ENCODE assay signal across 8 mouse cellular contexts in genomic region chr19:10341152-10341551, GRCm38 (mm10). TPM values are rescaled to one million over a fixed set of nuclear protein-coding genes. Genes with fewer than 3 reads are reported as not detected.
DNase-seq lines count a peak whose midpoint lies in the region; ATAC-seq and TF ChIP-seq lines count a peak whose summit lies in the region.

No protein-coding gene starts in this region.

- no peak overlapping the region for H3K4me3 ChIP-seq in intestine, embryonic 14.5 days (ENCODE audit: low read depth, low read length)
- H3K4me3 ChIP-seq in intestine, embryonic 16.5 days (ENCODE audit: low read length), result no peak overlapping the region
- H3K4me3 ChIP-seq in left cerebral cortex, adult 2 months, result no peak overlapping the region
- H3K4me3 ChIP-seq in midbrain, embryonic 16.5 days (ENCODE audit: low read depth, low read length), result no peak overlapping the region

- peak; percentile 88 for DNase-seq in intestine, embryonic 14.5 days (ENCODE audit: low spot score)
- peak; percentile 10 for DNase-seq in MEL-GATA-1-ER (ENCODE audit: extremely low read depth, low read depth)
- DNase-seq in cerebellum, postnatal 25 days, result peak; percentile 68 to 81
- peak; percentile 40 to 54 for DNase-seq in gastrocnemius, postnatal 4 days (ENCODE audit: low spot score in 2 of 2)
- peak; percentile 50 to 73 for DNase-seq in left cerebral cortex, adult 2 months (ENCODE audit: extremely low spot score in 1 of 2, low spot score in 2 of 2)
- DNase-seq in yolk sac, embryonic 10.5 days (ENCODE audit: low spot score), result peak; percentile 15

- peak; percentile 91 for TF ChIP-seq CTCF in left cerebral cortex, adult 2 months (IDR thresholded peaks at IDR 0.05)

- no peak overlapping the region for H3K4me2 ChIP-seq in intestine, embryonic 14.5 days (ENCODE audit: low read length)
- no peak overlapping the region for H3K4me2 ChIP-seq in intestine, embryonic 16.5 days (ENCODE audit: low read depth, low read length)
- no peak overlapping the region for H3K4me2 ChIP-seq in midbrain, embryonic 16.5 days (ENCODE audit: low read length)

- no peak overlapping the region for H3K9ac ChIP-seq in intestine, embryonic 14.5 days (ENCODE audit: low read length)
- H3K9ac ChIP-seq in intestine, embryonic 16.5 days (ENCODE audit: low read depth, low read length), result no peak overlapping the region
- H3K9ac ChIP-seq in midbrain, embryonic 16.5 days (ENCODE audit: low read depth, low read length), result no peak overlapping the region

- H3K36me3 ChIP-seq in intestine, embryonic 14.5 days (ENCODE audit: control insufficient read depth, insufficient read depth, low read length), result no peaks in the 10 kb centered on the region
- H3K36me3 ChIP-seq in intestine, embryonic 16.5 days (ENCODE audit: control insufficient read depth, insufficient read depth, low read length), result no peaks in the 10 kb centered on the region
- no peaks in the 10 kb centered on the region for H3K36me3 ChIP-seq in midbrain, embryonic 16.5 days (ENCODE audit: control insufficient read depth, insufficient read depth, low read length)

- no peaks in the 10 kb centered on the region for H3K4me1 ChIP-seq in intestine, embryonic 14.5 days (replicated peaks; ENCODE audit: control insufficient read depth, insufficient read depth, low read length)
- H3K4me1 ChIP-seq in intestine, embryonic 16.5 days (ENCODE audit: control insufficient read depth, insufficient read depth, low read length), result peaks cover 7% of the 10 kb centered on the region; the same call in 1 of the 2 replicates
- peaks cover 26% of the 10 kb centered on the region for H3K4me1 ChIP-seq in midbrain, embryonic 16.5 days (ENCODE audit: control insufficient read depth, insufficient read depth, low read length)

- no peak overlapping the region for H3K27ac ChIP-seq in intestine, embryonic 14.5 days (ENCODE audit: low read depth)
- no peak overlapping the region for H3K27ac ChIP-seq in intestine, embryonic 16.5 days (ENCODE audit: low read length)
- H3K27ac ChIP-seq in left cerebral cortex, adult 2 months, result no peak overlapping the region
- peak overlapping the region; percentile 71; the same call in 1 of the 2 replicates for H3K27ac ChIP-seq in midbrain, embryonic 16.5 days (ENCODE audit: low read length)

- ATAC-seq in intestine, embryonic 14.5 days (replicated peaks; ENCODE audit: low FRiP score, low TSS enrichment, low read depth), result no peak
- no peak for ATAC-seq in intestine, embryonic 16.5 days
- ATAC-seq in midbrain, embryonic 16.5 days, result 0 out of 2 replicates have a peak, but pooled peaks have one; percentile 15

- H3K27me3 ChIP-seq in intestine, embryonic 14.5 days (replicated peaks; ENCODE audit: control insufficient read depth, insufficient read depth, low read length), result no peaks in the 10 kb centered on the region
- no peaks in the 10 kb centered on the region for H3K27me3 ChIP-seq in intestine, embryonic 16.5 days (replicated peaks; ENCODE audit: control insufficient read depth, insufficient read depth, low read length)
- H3K27me3 ChIP-seq in midbrain, embryonic 16.5 days (ENCODE audit: control insufficient read depth, insufficient read depth, low read depth, low read length), result no peaks in the 10 kb centered on the region; the same call in 1 of the 2 replicates

- intact Hi-C loops in left cerebral cortex, adult 2 months (cut with DNase I), result no loop called here

- WGBS in intestine, embryonic 14.5 days, result 17% methylated on average over 11 of the region's 11 CpGs
- WGBS in intestine, embryonic 16.5 days, result 19% methylated on average over 11 of the region's 11 CpGs
- WGBS in midbrain, embryonic 16.5 days, result 16% methylated on average over 11 of the region's 11 CpGs

- H3K9me3 ChIP-seq in intestine, embryonic 14.5 days (ENCODE audit: control insufficient read depth, low read length), result no peaks in the 10 kb centered on the region
- no peaks in the 10 kb centered on the region for H3K9me3 ChIP-seq in intestine, embryonic 16.5 days (ENCODE audit: control insufficient read depth, low read length)
- H3K9me3 ChIP-seq in midbrain, embryonic 16.5 days (replicated peaks; ENCODE audit: control insufficient read depth, low read length, poor library complexity, severe bottlenecking), result no peaks in the 10 kb centered on the region

RNA-seq across cellular contexts. Expression of gene Dagla, which starts 36.5 kb away (rescaled TPM):
- polyA plus RNA-seq in intestine, embryonic 14.5 days (2014; fragmentation: Nextera tagmentation; extraction: Ambion mirVana), result 4.2 and 4.7 TPM in 2 replicates
- 2.6 and 3.2 TPM in 2 replicates for polyA plus RNA-seq in intestine, embryonic 16.5 days (2015; fragmentation: Nextera tagmentation; extraction: Ambion mirVana)
- total RNA-seq in gastrocnemius, postnatal 4 days (2021), result 10 to 100 TPM in 1 of 2 experiments, 1 to 10 TPM in 1; 9.3 to 10.4 TPM
- total RNA-seq in left cerebral cortex, adult 2 months (2021), result 10 to 100 TPM; 93.7 to 95.4 TPM
- 11.8 and 14.1 TPM in 2 replicates for polyA plus RNA-seq in midbrain, embryonic 16.5 days (2015; fragmentation: Nextera tagmentation; extraction: Ambion mirVana)

RNA-seq across cellular contexts. Expression of gene Syt7, which starts 47.7 kb away (rescaled TPM):
- 1.5 TPM in 2 replicates for polyA plus RNA-seq in intestine, embryonic 14.5 days (2014; fragmentation: Nextera tagmentation; extraction: Ambion mirVana)
- polyA plus RNA-seq in intestine, embryonic 16.5 days (2015; fragmentation: Nextera tagmentation; extraction: Ambion mirVana), result 0.94 and 1.3 TPM in 2 replicates
- total RNA-seq in gastrocnemius, postnatal 4 days (2021), result 1 to 10 TPM; 6.2 to 6.9 TPM
- total RNA-seq in left cerebral cortex, adult 2 months (2021), result 100 to 1,000 TPM; 326 to 329 TPM
- polyA plus RNA-seq in midbrain, embryonic 16.5 days (2015; fragmentation: Nextera tagmentation; extraction: Ambion mirVana), result 13.6 and 15.5 TPM in 2 replicates

Comparison
In these comparisons a context has a peak if more than half of its experiments do, and no peak if none do; other contexts are left out.
1. DNase-seq: peak in every context shown above with its lines; median percentile 88 in intestine, embryonic 14.5 days; 74 in cerebellum, postnatal 25 days; 62 in left cerebral cortex, adult 2 months; 47 in gastrocnemius, postnatal 4 days; 15 in yolk sac, embryonic 10.5 days; 10 in MEL-GATA-1-ER.